Mouse (Mus musculus): ENCODE data around the gene Glipr1. TPM values are rescaled to one million over a fixed set of nuclear protein-coding genes. Genes with fewer than 3 reads are reported as not detected.

Glipr1 gene
- total and polyA plus RNA-seq, 3 experiments: 341 to 1,004 (median 471) TPM

DNA sequence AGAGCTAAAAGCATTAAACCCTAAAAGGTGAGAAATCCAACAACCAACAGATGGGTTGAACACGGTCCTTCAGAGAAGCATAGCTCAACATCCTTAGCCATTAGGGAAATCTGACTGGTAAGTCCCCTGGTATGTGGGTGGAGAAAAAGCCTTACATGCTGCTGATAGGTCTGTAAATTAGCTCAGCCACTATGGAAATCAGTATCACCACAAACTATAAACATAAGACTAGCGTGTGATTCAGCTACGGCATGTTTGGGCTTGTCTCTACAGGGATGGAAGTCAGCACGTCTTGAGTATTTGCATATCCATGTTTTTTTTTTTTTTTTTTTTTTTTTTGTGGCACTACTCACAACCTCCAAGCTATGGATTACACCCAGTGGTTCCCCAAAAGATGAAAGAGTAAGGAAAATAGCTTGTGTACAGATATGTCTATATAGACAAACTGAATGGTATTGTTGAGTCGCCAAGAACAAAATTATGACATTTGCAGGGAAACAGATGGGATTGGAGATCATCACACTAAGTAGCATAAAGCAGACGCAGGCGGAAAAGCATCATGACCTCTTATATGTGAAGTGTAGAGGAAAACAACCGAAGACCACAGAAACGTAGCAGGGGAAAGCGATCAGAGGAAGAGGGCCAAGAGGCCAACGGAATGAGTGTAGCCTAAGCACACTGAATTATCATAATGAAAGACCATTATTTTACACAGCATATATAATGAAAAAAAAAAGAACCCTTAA is 6.5 kb downstream of the Glipr1 start:
- Histone ChIP-seq H3K36me3 (replicated peaks in 1 of 2; ENCODE audit: control insufficient read depth in 1 of 2, insufficient read depth in 1 of 2, low read length in 1 of 2) (peaks cover 25 to 35% of the 10 kb centered on the region in 2 experiments), H3K9ac (ENCODE audit: insufficient read depth, low read depth) (peak overlapping the region; percentile 100), H3K9me3 (replicated peaks; ENCODE audit: low read length) (no peaks in the 10 kb centered on the region), H3K4me1 (ENCODE audit: control insufficient read depth in 1 of 2, insufficient read depth in 2 of 2) (peaks cover 3 to 36% of the 10 kb centered on the region in 2 experiments; a peak in 2 of 4 replicates), H3K79me2 (replicated peaks; ENCODE audit: control insufficient read depth, extremely low read depth, insufficient read depth, poor library complexity, severe bottlenecking) (peaks cover 59% of the 10 kb centered on the region), H3K4me3 (replicated peaks in 1 of 3; ENCODE audit: low read depth in 2 of 3, low read length in 2 of 3, poor library complexity in 1 of 3) (peak overlapping the region; percentile 72 to 96 (median 85)), H3K27ac (ENCODE audit: insufficient read depth, low read depth) (peak overlapping the region; percentile 100), H3K4me2 (ENCODE audit: insufficient read depth, low read depth, poor library complexity, severe bottlenecking) (no peak overlapping the region), H3K27me3 (replicated peaks) (no peaks in the 10 kb centered on the region)
- DNase-seq (ENCODE audit: extremely low read depth): peak; percentile 97
- dilution Hi-C loops (cut with MboI; ENCODE audit: extremely low pct_ligation_motif_present, extremely low pct_unique_long_range_greater_than_20kb, low sequenced_read_pairs): no loop called here
- in situ Hi-C loops (cut with MboI; ENCODE audit: low pct_ligation_motif_present, low pct_unique_long_range_greater_than_20kb, low sequenced_read_pairs): no loop called here
- TF ChIP-seq UBTF (IDR thresholded peaks at IDR 0.05; ENCODE audit: low read depth, low read length) (no peak), RAD21 (IDR thresholded peaks at IDR 0.05; ENCODE audit: low read depth, low read length) (no peak), IRF4 (IDR thresholded peaks at IDR 0.05; ENCODE audit: low read depth, low read length) (no peak; the same call in none of the 2 replicates), MAFK (IDR thresholded peaks at IDR 0.05; ENCODE audit: insufficient replicate concordance, low read length) (0 out of 2 replicates have a peak, but pooled peaks have one; percentile 24), CHD1 (IDR thresholded peaks at IDR 0.05; ENCODE audit: low read depth, low read length) (peak; percentile 99), TBP (conservative IDR thresholded peaks at IDR 0.05; ENCODE audit: low read depth, low read length) (peak; percentile 96), HCFC1 (IDR thresholded peaks at IDR 0.05; ENCODE audit: low read depth, low read length) (no peak; the same call in 1 of the 2 replicates), NELFE (IDR thresholded peaks at IDR 0.05; ENCODE audit: low read depth, low read length) (peak; percentile 70), KAT2A (IDR thresholded peaks at IDR 0.05; ENCODE audit: insufficient replicate concordance, low read length) (no peak), ELF1 (IDR thresholded peaks at IDR 0.05; ENCODE audit: low read depth, low read length) (no peak), NRF1 (IDR thresholded peaks at IDR 0.05; ENCODE audit: low read depth, low read length) (no peak), POLR2AphosphoS2 (IDR thresholded peaks at IDR 0.05; ENCODE audit: low read depth, low read length) (peak; percentile 71; the same call in 1 of the 2 replicates), GABPA (IDR thresholded peaks at IDR 0.05; ENCODE audit: insufficient replicate concordance, low read depth, low read length) (no peak), POLR2A (IDR thresholded peaks at IDR 0.05; ENCODE audit: low read depth, low read length) (peak; percentile 58), ZNF384 (IDR thresholded peaks at IDR 0.05; ENCODE audit: low read depth, low read length) (peak; percentile 100), RCOR1 (conservative IDR thresholded peaks at IDR 0.05; ENCODE audit: low read depth, low read length) (no peak; the same call in 1 of the 2 replicates), ZMIZ1 (IDR thresholded peaks at IDR 0.05; ENCODE audit: low read depth, low read length) (no peak; the same call in 1 of the 2 replicates), PAX5 (IDR thresholded peaks at IDR 0.05; ENCODE audit: low read length) (no peak), CTCF (conservative IDR thresholded peaks at IDR 0.05 in 1 of 2, IDR thresholded peaks at IDR 0.05 in 1 of 2; ENCODE audit: low read depth in 2 of 2, low read length in 2 of 2) (no peak), CHD2 (IDR thresholded peaks at IDR 0.05; ENCODE audit: low read length) (peak; percentile 55; the same call in 1 of the 2 replicates), MEF2A (IDR thresholded peaks at IDR 0.05; ENCODE audit: borderline replicate concordance, low read depth, low read length) (peak; percentile 90), BHLHE40 (IDR thresholded peaks at IDR 0.05; ENCODE audit: low read depth, low read length) (peak; percentile 90), SIN3A (IDR thresholded peaks at IDR 0.05; ENCODE audit: low read length) (peak; percentile 84), ZC3H11A (IDR thresholded peaks at IDR 0.05; ENCODE audit: low read depth, low read length) (no peak), MXI1 (IDR thresholded peaks at IDR 0.05; ENCODE audit: low read depth, low read length) (no peak; the same call in 1 of the 2 replicates), USF1 (IDR thresholded peaks at IDR 0.05; ENCODE audit: low read depth, low read length) (no peak), MAZ (IDR thresholded peaks at IDR 0.05; ENCODE audit: low read depth, low read length) (no peak), USF2 (conservative IDR thresholded peaks at IDR 0.05; ENCODE audit: low read depth, low read length) (no peak), JUND (conservative IDR thresholded peaks at IDR 0.05; ENCODE audit: low read depth, low read length) (no peak; the same call in 1 of the 2 replicates), MAX (IDR thresholded peaks at IDR 0.05; ENCODE audit: low read length) (peak; percentile 7; the same call in 1 of the 2 replicates), SMC3 (IDR thresholded peaks at IDR 0.05; ENCODE audit: low read depth, low read length) (no peak), EP300 (IDR thresholded peaks at IDR 0.05; ENCODE audit: low read length) (peak; percentile 69), JUN (IDR thresholded peaks at IDR 0.05; ENCODE audit: insufficient read depth, low read depth, low read length) (peak; percentile 56), E2F4 (IDR thresholded peaks at IDR 0.05; ENCODE audit: insufficient replicate concordance, low read depth, low read length) (no peak), MYC (IDR thresholded peaks at IDR 0.05; ENCODE audit: low read depth, low read length) (0 out of 2 replicates have a peak, but pooled peaks have one; percentile 56), ETS1 (conservative IDR thresholded peaks at IDR 0.05; ENCODE audit: low read depth, low read length) (peak; percentile 84), TCF12 (IDR thresholded peaks at IDR 0.05; ENCODE audit: low read depth, low read length) (peak; percentile 76), ZKSCAN1 (IDR thresholded peaks at IDR 0.05; ENCODE audit: borderline replicate concordance, low read depth, low read length) (no peak; the same call in 1 of the 2 replicates)

Measured in CH12.LX (cell line).